ENCODE assay signal across 8 mouse cellular contexts in the genomic region with DNA sequence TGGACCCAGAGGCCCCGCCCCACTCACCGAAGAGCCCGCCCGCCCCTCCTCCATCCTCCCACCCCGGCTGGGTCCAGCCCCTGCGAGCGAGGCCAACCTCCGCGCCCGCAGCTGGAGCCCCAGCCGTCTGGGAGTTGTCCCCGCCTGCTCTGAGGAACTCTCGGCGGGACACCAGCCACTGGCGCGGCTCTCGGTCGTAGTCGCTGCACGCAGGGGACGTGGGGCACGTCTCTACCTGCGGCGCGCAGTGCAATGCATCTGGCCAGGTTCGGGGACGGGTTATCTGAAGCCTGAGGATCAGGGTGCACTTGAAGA. TPM values are rescaled to one million over a fixed set of nuclear protein-coding genes. Genes with fewer than 3 reads are reported as not detected.
DNase-seq lines count a peak whose midpoint lies in the region; ATAC-seq lines count a peak whose summit lies in the region.

No protein-coding gene starts in this region.

- H3K27ac ChIP-seq in embryonic facial prominence, embryonic 13.5 days: peak overlapping the region; percentile 96
- peak overlapping the region; percentile 85 to 91 for H3K27ac ChIP-seq in heart, embryonic 14.5 days (replicated peaks in 1 of 2; ENCODE audit: control insufficient read depth in 1 of 2, insufficient read depth in 1 of 2, low read depth in 2 of 2, low read length in 2 of 2)
- H3K27ac ChIP-seq in stomach, embryonic 14.5 days (ENCODE audit: low read length): peak overlapping the region; percentile 88

- H3K4me1 ChIP-seq in embryonic facial prominence, embryonic 13.5 days: peaks cover 41% of the 10 kb centered on the region
- peaks cover 4 to 18% of the 10 kb centered on the region in 2 experiments; a peak in 3 of 4 replicates for H3K4me1 ChIP-seq in heart, embryonic 14.5 days (ENCODE audit: control insufficient read depth in 2 of 2, insufficient read depth in 2 of 2, low read length in 2 of 2)
- H3K4me1 ChIP-seq in stomach, embryonic 14.5 days (ENCODE audit: control insufficient read depth, insufficient read depth, low read length): no peaks in the 10 kb centered on the region

- under 1% methylated on average over 27 of the region's 27 CpGs for WGBS in embryonic facial prominence, embryonic 13.5 days
- under 1% methylated on average over 27 of the region's 27 CpGs for WGBS in heart, embryonic 14.5 days
- WGBS in stomach, embryonic 14.5 days: 1% methylated on average over 26 of the region's 27 CpGs

- H3K27me3 ChIP-seq in embryonic facial prominence, embryonic 13.5 days: peaks cover 15% of the 10 kb centered on the region
- H3K27me3 ChIP-seq in heart, embryonic 14.5 days (ENCODE audit: control insufficient read depth, insufficient read depth, low read length): peaks cover 32% of the 10 kb centered on the region
- no peaks in the 10 kb centered on the region for H3K27me3 ChIP-seq in stomach, embryonic 14.5 days (ENCODE audit: control insufficient read depth, insufficient read depth, low read length)

- peak overlapping the region; percentile 74 for H3K4me2 ChIP-seq in embryonic facial prominence, embryonic 13.5 days
- peak overlapping the region; percentile 92 for H3K4me2 ChIP-seq in heart, embryonic 14.5 days (ENCODE audit: low read length)
- H3K4me2 ChIP-seq in stomach, embryonic 14.5 days (replicated peaks; ENCODE audit: low read depth, low read length): peak overlapping the region; percentile 74

- peak overlapping the region; percentile 63 for H3K4me3 ChIP-seq in embryonic facial prominence, embryonic 13.5 days
- peak overlapping the region; percentile 68 to 83 for H3K4me3 ChIP-seq in heart, embryonic 14.5 days (ENCODE audit: control insufficient read depth in 1 of 2, insufficient read depth in 1 of 2, low read depth in 1 of 2, low read length in 2 of 2)
- H3K4me3 ChIP-seq in stomach, embryonic 14.5 days (ENCODE audit: low read depth, low read length): peak overlapping the region; percentile 53

- intact Hi-C loops in left cerebral cortex, postnatal 36 days (cut with DNase I): loop anchor here (10.0 kb wide), 1 partner anchor 223 kb away; no protein-coding TSS in a partner anchor

- peaks cover 18% of the 10 kb centered on the region for H3K36me3 ChIP-seq in embryonic facial prominence, embryonic 13.5 days
- H3K36me3 ChIP-seq in heart, embryonic 14.5 days (ENCODE audit: control insufficient read depth, insufficient read depth, low read length): peaks cover 10% of the 10 kb centered on the region
- H3K36me3 ChIP-seq in stomach, embryonic 14.5 days (ENCODE audit: control insufficient read depth, insufficient read depth, low read length): peaks cover 12% of the 10 kb centered on the region

- peak; percentile 40 to 52 for DNase-seq in right cerebral cortex, postnatal 10 days (ENCODE audit: low spot score in 2 of 2)
- DNase-seq in right cerebral cortex, postnatal 36 days (ENCODE audit: low spot score in 2 of 2): no peak
- DNase-seq in kidney, postnatal 10 days: peak; percentile 96
- peak; percentile 92 for DNase-seq in lung, postnatal 36 days
- no peak for DNase-seq in left cerebral cortex, postnatal 36 days (ENCODE audit: low spot score in 2 of 2)

- H3K9me3 ChIP-seq in embryonic facial prominence, embryonic 13.5 days: no peaks in the 10 kb centered on the region
- no peaks in the 10 kb centered on the region for H3K9me3 ChIP-seq in heart, embryonic 14.5 days (ENCODE audit: control insufficient read depth, low read length)
- H3K9me3 ChIP-seq in stomach, embryonic 14.5 days (ENCODE audit: control insufficient read depth, low read depth, low read length): no peaks in the 10 kb centered on the region

- peak overlapping the region; percentile 86 for H3K9ac ChIP-seq in embryonic facial prominence, embryonic 13.5 days
- H3K9ac ChIP-seq in heart, embryonic 14.5 days (ENCODE audit: low read length): peak overlapping the region; percentile 76
- H3K9ac ChIP-seq in stomach, embryonic 14.5 days (replicated peaks; ENCODE audit: low read depth, low read length): peak overlapping the region; percentile 74

- ATAC-seq in embryonic facial prominence, embryonic 13.5 days (ENCODE audit: insufficient number of reproducible peaks, insufficient read depth, low FRiP score, low TSS enrichment, low read depth): peak; percentile 82
- ATAC-seq in heart, embryonic 14.5 days (ENCODE audit: insufficient number of reproducible peaks, insufficient read depth, low FRiP score, low read depth): peak; percentile 83
- ATAC-seq in stomach, embryonic 14.5 days (ENCODE audit: insufficient number of reproducible peaks, insufficient read depth, low FRiP score, low read depth): peak; percentile 85

RNA-seq across cellular contexts. Expression of a gene that starts 3.2 kb away (rescaled TPM):
- 74.9 and 82.5 TPM in 2 replicates for polyA plus RNA-seq in embryonic facial prominence, embryonic 13.5 days (2015; fragmentation: Nextera tagmentation; extraction: Ambion mirVana)
- 14.9 and 20.4 TPM in 2 replicates for polyA plus RNA-seq in heart, embryonic 14.5 days (2014; fragmentation: Nextera tagmentation; extraction: Ambion mirVana)
- polyA plus RNA-seq in stomach, embryonic 14.5 days (2014; fragmentation: Nextera tagmentation; extraction: Ambion mirVana): 58.0 and 73.9 TPM in 2 replicates
- total RNA-seq in left cerebral cortex, postnatal 36 days (2021): 1 to 10 TPM; 5.5 to 8.1 TPM

RNA-seq across cellular contexts. Expression of a gene that starts 8.1 kb away (rescaled TPM):
- 0.41 and 0.65 TPM in 2 replicates for polyA plus RNA-seq in embryonic facial prominence, embryonic 13.5 days (2015; fragmentation: Nextera tagmentation; extraction: Ambion mirVana)
- polyA plus RNA-seq in heart, embryonic 14.5 days (2014; fragmentation: Nextera tagmentation; extraction: Ambion mirVana): not detected in 2 replicates
- polyA plus RNA-seq in stomach, embryonic 14.5 days (2014; fragmentation: Nextera tagmentation; extraction: Ambion mirVana): 0.36 and 1.1 TPM in 2 replicates
- not detected for total RNA-seq in left cerebral cortex, postnatal 36 days (2021)

Comparison
In these comparisons a context has a peak if more than half of its experiments do, and no peak if none do; other contexts are left out.
1. DNase-seq: peak in right cerebral cortex, postnatal 10 days (2 of 2), kidney, postnatal 10 days (single experiment) and lung, postnatal 36 days (single experiment); none in right cerebral cortex, postnatal 36 days (0 of 2) and left cerebral cortex, postnatal 36 days (0 of 2).
2. Peak in every context shown above with its lines, with median percentiles within 50 percentile points of each other: ATAC-seq, H3K27ac ChIP-seq, H3K4me2 ChIP-seq, H3K4me3 ChIP-seq and H3K9ac ChIP-seq.